Mouse (Mus musculus) heart, embryonic 14.5 days (tissue): Measurements from ENCODE around the gene Cyp2c66. TPM values are rescaled to one million over a fixed set of nuclear protein-coding genes. Genes with fewer than 3 reads are reported as not detected.
"Not testable (repeated sequence)": the region's sequence is repeated elsewhere in the genome, so short reads cannot be mapped to it uniquely, and the experiment has no call there.

Experiments
- ATAC-seq: fragments of 200-750 bp; cut with Nextera tagmentation; 2 replicates; pipeline ENCODE4 v1.8.0; 2017; ENCODE audit warnings: low read depth, moderate TSS enrichment; ENCODE audit not compliant: insufficient number of reproducible peaks, insufficient read depth, low FRiP score
- H3K27ac ChIP-seq, 2 experiments: fragments of 200-500 bp in 1 of 2; fragments of 300-500 bp in 1 of 2; sonication (generic) in 1 of 2; replicated peaks in 1 of 2; 2 replicates each; pipeline ENCODE4 v1.5.1; 2012 to 2014; ENCODE audit warnings: low read depth in 2 of 2, low read length in 2 of 2, control low read depth in 1 of 2, mild to moderate bottlenecking in 1 of 2, mixed read lengths in 1 of 2; ENCODE audit not compliant: control insufficient read depth in 1 of 2, insufficient read depth in 1 of 2
- H3K27me3 ChIP-seq: fragments of 300-500 bp; sonication (generic); 2 replicates; pipeline ENCODE4 v1.6.1; 2014; ENCODE audit warnings: mild to moderate bottlenecking, low read length, control low read depth; ENCODE audit not compliant: control insufficient read depth, insufficient read depth
- H3K36me3 ChIP-seq: fragments of 300-500 bp; sonication (generic); 2 replicates; pipeline ENCODE4 v1.6.1; 2014; ENCODE audit warnings: mild to moderate bottlenecking, control low read depth, low read length, mixed read lengths; ENCODE audit not compliant: control insufficient read depth, insufficient read depth
- H3K4me1 ChIP-seq, 2 experiments: fragments of 200-500 bp in 1 of 2; fragments of 300-500 bp in 1 of 2; sonication (generic) in 1 of 2; 2 replicates each; pipeline ENCODE4 v1.6.1; 2012 to 2014; ENCODE audit warnings: low read length in 2 of 2, control low read depth in 1 of 2, mixed read lengths in 1 of 2; ENCODE audit not compliant: control insufficient read depth in 2 of 2, insufficient read depth in 2 of 2
- H3K4me2 ChIP-seq: fragments of 300-500 bp; sonication (generic); 2 replicates; pipeline ENCODE4 v1.6.1; 2014; ENCODE audit warnings: mild to moderate bottlenecking, low read length
- H3K4me3 ChIP-seq, 2 experiments: fragments of 200-500 bp in 1 of 2; fragments of 300-500 bp in 1 of 2; sonication (generic) in 1 of 2; 2 replicates each; pipeline ENCODE4 v1.5.1; 2012 to 2014; ENCODE audit warnings: low read length in 2 of 2, mild to moderate bottlenecking in 2 of 2, control low read depth in 1 of 2, low read depth in 1 of 2, moderate library complexity in 1 of 2; ENCODE audit not compliant: control insufficient read depth in 1 of 2, insufficient read depth in 1 of 2
- H3K9ac ChIP-seq: fragments of 300-500 bp; sonication (generic); 2 replicates; pipeline ENCODE4 v1.6.1; 2014; ENCODE audit warnings: mild to moderate bottlenecking, low read length
- H3K9me3 ChIP-seq: fragments of 300-500 bp; sonication (generic); 2 replicates; pipeline ENCODE4 v1.6.1; 2016; ENCODE audit warnings: low read length, control low read depth; ENCODE audit not compliant: control insufficient read depth
- WGBS: fragments of 180-500 bp; shearing (Covaris S2); extraction: QIAGEN DNeasy Blood & Tissue Kit; methylation state at CpG from one replicate; pipeline ENCODE4 v1.1.7; 2014; 5-methylcytosine and 5-hydroxymethylcytosine counted together
- polyA plus RNA-seq: library from polyadenylated mRNA; unstranded; fragments of >200 nt; fragmentation: Nextera tagmentation; extraction: Ambion mirVana; gene quantifications from 2 replicates; pipeline ENCODE4 v1.2.1, GENCODE M21; 2014

The Cyp2c66 gene
- polyA plus RNA-seq = not detected in 2 replicates

DNA sequence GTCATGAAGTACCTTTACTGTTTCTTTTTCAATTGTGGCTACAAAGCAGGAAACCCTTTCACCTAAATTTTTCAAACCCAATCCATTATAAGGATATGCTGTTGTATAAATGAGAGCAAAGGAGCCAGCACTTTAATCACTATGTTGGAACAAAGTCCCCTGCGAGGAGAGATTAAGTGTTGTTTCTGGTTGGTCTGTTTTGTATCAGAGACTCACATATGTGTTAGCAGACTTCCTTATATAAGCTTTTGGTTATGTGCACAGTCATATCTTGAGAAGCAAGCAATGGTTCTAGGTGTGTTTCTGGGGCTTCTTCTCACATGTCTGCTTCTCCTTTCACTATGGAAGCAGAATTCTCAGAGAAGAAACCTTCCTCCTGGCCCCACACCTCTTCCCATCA lies at the start of gene Cyp2c66:
Cyp2c66 (plus strand) TSS at position 255 of the 400 bp plus-strand sequence.
- H3K36me3 ChIP-seq = no peaks in the 10 kb centered on the region
- no peaks in the 10 kb centered on the region for H3K27me3 ChIP-seq
- no peaks in the 10 kb centered on the region for H3K9me3 ChIP-seq
- no peak within 1 kb of the TSS for H3K4me3 ChIP-seq
- no peak for ATAC-seq
- no peak within 1 kb of the TSS for H3K9ac ChIP-seq
- H3K4me2 ChIP-seq = no peak within 1 kb of the TSS
- H3K27ac ChIP-seq = no peak within 1 kb of the TSS
- 70% methylated on average over 1 of the region's 1 CpGs for WGBS
- no peaks in the 10 kb centered on the region for H3K4me1 ChIP-seq

DNA sequence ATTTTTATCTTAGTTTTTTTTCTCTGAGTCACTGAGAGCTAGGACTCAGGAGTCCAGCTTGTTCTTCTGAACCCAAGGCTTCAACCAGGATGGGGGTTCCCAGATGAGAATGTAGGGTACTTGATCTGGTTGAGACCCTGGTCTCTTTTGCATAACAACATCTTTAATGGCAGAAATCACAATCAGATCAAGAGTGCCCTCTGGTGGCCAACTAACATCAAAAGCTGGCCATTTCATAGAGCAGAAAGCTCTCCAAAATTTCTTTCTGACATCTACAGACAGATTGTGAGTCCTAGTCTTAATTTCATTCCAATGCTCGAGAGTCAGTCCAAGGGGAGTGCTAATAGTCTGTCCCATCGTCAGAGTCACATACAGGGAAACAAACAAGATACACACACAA lies 14.9 kb upstream of the Cyp2c66 start:
- not testable (repeated sequence) for ATAC-seq, H3K36me3 ChIP-seq, H3K9me3 ChIP-seq, H3K4me3 ChIP-seq, H3K27ac ChIP-seq, H3K4me1 ChIP-seq, H3K27me3 ChIP-seq, H3K4me2 ChIP-seq, H3K9ac ChIP-seq
- WGBS = 59% methylated on average over 2 of the region's 2 CpGs

DNA sequence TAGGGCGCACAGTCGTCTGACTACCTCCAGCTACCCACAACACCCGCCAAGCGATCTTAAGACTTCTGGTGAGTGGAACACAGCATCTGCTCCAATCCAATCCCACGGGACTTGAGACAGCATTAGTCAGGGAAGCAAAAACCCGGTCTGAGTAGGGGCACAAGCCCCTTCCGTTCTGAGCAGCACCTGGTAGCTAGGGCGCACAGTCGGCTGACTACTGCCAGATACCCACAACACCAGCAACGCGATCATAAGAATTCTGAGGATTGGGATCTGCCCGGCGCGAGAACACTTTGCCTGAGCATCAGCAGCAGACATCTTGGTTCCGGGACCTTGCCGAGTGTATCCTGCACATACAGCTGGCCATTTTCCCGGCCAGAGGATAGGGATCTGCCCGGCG lies 43.1 kb downstream of the Cyp2c66 start:
- not testable (repeated sequence) for H3K9me3 ChIP-seq, H3K4me2 ChIP-seq, H3K4me1 ChIP-seq, ATAC-seq, H3K27ac ChIP-seq, H3K4me3 ChIP-seq, H3K36me3 ChIP-seq, H3K27me3 ChIP-seq, H3K9ac ChIP-seq
- 71% methylated on average over 19 of the region's 19 CpGs for WGBS

Other genes with a start within 250 kb of the Cyp2c66 start
- 22.3 and 24.3 TPM in 2 replicates for gene Hells, start 183.0 kb upstream of the Cyp2c66 start, polyA plus RNA-seq
- gene Cyp2c55, start 106.9 kb upstream of the Cyp2c66 start, polyA plus RNA-seq = not detected in 2 replicates
- not detected in 2 replicates for gene Cyp2c65, start 52.9 kb upstream of the Cyp2c66 start, polyA plus RNA-seq
- not detected in 2 replicates for gene Cyp2c29, start 155.5 kb downstream of the Cyp2c66 start, polyA plus RNA-seq